Mouse (Mus musculus) 3T3-L1 (cell line): ENCODE measurements around the gene Defb25.
"Not testable (repeated sequence)": the region's sequence is repeated elsewhere in the genome, so short reads cannot be mapped to it uniquely, and the experiment has no call there.

Experiments
- DNase-seq: peaks from one replicate; pipeline ENCODE4 v3.0.0-alpha.2; 2015; ENCODE audit warnings: low read depth, low spot score

Defb25 gene

DNA sequence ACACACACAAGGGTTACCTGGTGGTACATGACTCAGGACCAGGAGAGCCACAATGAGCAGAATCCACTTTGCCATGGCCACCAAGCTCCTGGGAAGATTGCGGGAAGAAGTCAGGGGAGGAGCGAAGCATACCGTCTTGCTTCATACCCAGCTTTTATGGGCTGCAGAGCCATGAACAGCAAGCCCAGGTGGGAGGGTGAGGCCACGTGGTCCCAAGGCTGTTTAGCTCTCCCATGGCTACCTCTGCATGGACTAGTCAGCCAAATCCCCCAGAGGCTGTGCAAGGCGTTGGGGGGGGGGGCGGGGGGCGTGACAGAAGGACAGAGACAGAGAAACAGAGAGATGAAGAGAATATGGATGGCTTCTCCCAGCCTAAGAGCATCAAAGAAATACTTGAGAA is at the start of gene Defb25:
Gene Defb25, minus strand, starts transcription at position 101 of the 400 bp plus-strand sequence.
- no peak for DNase-seq

DNA sequence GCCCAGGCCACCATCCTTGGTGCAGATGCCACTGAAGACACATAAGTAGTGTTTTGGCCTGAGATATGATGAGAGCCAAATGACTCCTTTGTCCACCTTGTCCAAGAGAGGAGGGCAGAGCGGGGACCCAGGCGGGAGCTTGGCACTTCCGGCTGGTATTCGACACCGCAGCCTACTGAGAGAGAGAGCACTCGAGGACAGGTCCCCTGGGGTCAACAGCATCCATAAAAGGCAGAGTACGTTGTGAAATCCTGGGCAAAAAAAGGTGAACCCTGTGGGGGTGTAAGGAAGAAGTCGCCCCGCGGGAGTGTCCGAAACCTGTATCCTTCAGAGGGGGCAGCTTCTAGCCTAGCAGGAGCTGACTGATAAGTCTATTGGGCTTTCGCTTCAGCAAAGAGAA is 49.3 kb upstream of the Defb25 start:
- no peak for DNase-seq

DNA sequence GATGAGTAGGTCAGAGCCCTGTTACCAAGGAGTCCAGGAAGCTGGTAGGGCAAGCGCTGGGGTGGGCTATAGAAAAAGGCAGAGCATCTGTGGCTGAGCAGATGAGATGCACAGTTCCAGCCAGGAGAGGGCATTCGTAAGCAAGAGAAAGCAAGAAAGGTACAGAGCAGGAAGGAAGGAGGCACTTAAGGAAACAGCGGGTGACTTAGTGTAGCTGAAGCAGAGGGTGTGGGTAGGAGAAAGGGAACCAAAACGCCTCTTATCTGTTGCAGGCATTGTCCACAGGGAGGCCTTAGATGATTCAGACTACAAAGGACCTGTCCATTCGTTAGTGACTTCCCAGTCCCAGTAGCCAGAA is 48.8 kb upstream of the Defb25 start:
- DNase-seq = peak; percentile 80

DNA sequence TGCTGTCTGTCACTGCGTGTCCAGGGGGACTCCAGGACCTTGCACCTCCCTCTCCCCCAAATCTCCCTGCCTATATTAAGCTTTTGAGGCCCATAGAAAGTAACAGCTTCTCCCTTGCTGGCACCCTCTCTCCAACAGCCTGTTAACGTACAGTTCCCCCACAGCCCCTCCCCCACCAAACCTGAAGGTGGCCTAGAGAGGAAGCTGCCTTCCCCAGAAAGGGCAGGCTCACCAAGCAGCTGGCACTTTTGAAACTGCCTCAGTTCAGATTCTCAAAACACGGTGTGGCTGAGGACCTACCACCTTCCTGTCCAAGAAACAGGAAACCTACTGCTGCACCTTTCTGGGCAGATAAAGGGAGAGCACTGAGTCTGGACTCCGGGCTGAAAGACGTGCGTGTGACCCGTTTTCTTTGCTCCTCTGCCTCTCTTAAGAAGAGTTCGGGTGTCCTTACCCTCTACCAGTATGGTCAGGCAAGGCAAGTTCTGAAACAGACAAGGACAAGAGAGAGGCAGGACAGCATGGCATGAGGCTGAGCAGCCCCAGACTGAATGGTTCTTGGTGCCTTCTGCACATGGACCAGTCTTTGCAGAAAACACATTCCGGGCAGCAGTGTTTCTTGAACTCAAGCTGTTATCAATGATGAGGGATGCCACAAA is 48.3 kb upstream of the Defb25 start:
- peak; percentile 42 for DNase-seq

DNA sequence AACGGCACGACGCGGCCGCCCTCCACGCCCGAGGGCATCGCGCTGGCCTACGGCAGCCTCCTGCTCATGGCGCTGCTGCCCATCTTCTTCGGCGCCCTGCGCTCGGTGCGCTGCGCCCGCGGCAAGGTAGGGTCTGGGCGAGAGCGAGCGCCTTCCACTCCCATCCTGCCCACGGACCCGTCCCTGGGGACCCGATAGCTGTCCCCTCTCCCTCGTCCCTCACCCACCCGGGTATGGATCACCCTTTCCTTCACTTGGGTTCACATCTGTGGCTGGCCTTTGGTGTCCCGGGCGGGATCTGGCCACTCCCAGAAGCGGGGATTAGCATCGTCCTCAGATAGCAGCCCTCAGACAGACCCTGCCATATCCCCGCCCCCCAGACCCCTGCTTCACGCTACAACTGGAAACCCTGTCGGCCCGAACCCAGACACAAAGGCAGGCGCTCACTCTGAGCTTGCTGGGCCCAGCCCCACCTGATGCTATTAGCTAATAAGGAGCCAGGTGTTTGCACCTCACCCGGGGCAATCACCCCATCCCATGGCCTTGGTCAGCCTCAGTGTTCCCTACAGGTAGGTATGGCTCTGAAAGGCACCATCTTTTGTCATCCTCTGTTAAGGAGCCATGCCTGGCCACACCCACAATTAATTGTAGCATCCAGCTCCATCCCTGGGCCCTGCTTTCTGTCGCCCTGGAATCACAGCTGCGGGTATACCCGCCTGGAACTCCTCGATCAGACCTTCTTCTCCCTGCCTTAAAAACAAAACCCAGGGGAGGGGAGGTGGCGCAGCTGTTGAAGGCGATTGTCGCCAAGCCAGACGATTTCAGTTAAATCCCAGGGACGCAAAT is 47.0 kb upstream of the Defb25 start:
- peak; percentile 71 for DNase-seq

DNA sequence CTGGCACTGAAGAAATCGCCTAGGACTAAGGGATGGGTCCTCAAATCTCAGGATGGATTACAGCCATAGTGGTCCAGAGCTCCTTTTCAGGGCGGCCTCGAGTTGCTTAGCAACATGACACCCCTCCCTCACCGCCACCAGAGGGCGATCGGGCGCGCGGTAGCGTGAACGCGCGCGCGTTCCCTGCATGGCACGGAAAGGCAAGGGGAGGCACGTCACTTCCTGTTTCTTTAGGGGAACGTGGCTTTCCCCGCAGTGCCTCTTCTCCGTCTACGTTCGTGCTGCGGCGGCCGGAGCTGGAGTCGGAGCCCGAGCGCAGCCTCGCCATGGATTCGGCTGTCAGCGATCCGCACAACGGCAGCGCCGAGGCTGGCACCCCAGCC is 46.4 kb upstream of the Defb25 start, which contains the start of gene H13:
Gene H13, plus strand, starts transcription at position 206 of the 383 bp plus-strand sequence.
- DNase-seq = peak; percentile 94

DNA sequence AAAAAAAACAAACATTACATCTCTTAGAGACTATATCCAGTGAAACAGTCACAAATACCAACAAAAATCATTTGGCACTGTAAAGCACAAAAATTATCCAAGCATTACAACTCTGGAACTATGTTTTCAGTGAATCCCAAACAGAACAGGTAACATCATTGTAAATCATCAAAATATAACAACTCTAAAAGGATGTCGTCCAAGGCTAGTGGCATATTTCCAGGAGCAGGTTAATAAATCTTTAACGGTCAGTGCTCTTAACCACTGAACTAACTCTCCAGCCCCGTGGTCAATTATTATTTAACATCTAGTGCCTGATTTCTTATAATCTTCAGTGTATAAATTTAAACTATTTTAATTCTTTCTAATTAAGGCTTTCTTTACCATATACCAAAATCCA is 43.3 kb upstream of the Defb25 start:
- not testable (repeated sequence) for DNase-seq

DNA sequence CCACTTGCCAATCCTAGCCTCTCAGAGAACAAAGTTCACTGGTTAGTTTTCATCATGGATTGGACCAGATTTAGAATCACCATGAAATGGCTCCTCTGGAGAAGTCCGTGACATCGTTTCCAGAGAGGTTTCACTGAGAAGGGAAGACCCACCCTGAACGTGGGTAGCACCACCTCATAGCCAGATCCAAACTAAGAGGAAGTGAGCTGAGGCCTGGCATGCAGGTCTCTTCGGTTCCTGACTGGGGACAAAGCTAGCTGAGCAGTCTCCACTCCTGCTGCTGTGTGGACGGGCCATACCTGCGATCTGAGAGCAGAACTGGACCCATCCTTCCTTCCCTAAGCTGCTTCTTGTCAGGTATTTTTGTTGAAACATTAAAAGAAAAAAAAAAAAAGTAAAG is 38.3 kb upstream of the Defb25 start:
- DNase-seq = no peak

DNA sequence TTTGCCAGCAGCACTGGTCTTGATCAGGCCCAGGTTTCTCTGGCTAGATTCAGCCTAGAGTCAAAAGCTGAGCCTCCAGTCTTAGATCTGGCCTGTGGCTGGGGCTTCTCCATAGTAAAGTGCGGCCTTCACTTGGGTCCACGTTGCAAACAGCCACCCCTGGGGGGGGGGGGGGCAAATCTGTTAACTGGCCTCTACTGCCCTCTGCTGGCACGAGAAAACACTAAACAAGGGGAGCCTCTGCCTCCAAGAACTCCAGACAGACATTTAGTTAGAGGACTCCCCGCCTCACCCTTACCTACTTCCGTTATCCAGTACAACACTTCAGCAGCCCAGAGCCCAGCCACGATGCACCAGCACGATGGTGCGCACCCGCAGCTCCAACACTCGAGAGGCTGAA is 34.5 kb upstream of the Defb25 start:
- DNase-seq = peak; percentile 57

DNA sequence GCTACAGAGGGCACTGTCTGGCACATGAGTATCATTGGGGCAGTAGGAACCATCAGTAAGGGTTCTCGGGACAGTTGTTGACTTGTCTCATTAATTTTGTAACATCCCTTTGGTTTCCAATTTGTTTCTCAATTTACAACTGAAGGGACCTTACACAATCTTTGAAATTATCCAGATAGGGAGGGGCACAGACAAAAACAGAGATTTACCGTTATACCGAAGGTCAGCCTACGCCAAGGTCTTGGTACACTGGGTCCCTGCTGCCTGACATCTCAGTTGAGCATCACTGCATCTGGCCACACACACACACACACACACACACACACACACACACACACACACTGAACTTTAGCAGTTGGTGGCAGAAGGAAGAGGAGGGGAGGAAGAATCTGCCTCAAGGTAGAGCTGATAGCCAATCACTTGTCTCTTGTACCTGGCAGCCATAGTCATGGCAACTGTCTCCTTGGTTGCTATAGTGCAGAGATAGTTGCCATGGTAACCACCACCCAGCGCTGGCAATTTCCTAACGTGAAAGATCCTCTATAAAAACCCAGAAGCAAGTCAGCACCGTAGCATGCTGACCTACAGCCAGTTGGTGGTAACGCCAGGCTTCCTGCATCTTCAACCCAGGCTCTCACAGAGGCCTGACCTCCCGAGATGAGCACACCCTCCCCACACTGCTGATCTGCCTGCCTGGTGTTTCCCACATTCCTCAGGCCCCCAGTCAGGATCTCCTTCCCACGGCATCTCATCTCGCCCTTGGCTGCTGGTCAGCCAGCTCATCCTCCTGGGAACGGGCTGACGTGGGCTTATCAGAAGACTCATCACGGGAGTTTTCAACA is 31.2 kb upstream of the Defb25 start:
- peak; percentile 97 for DNase-seq

DNA sequence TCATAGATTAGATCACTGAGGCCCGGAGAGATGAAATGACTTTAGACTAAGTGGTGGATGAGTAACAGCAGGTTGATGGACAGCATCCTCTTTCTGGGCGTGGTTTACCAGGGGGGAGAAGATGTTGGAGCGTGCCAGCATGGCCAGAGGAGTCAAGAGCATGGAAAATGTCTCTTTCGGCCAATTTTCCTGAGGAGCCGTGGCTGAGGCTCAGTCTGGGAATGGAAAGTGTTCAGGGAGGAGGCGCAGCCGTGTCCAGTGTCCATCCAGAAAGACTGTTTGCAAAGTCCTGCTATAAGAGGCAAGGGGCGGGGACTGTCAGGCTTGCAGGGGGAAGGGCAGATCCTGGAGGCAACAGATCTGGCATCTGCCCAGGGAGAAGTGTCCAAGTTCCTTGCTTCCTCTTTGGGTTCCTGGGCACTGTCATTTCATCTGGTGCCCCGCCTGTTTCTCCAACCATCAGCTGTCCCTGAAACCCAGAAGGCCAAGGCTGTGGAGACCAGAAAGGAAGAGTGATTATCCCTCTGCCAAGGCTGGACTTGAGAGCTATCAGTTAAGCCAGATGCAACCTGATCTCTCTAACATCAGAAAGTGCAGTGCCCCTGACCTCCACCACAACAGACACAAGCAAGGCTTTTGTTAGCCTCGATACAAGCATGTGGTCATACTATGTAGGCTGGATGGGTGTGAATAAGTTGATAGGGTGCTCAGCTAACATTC is 30.2 kb upstream of the Defb25 start:
- DNase-seq = peak; percentile 96

DNA sequence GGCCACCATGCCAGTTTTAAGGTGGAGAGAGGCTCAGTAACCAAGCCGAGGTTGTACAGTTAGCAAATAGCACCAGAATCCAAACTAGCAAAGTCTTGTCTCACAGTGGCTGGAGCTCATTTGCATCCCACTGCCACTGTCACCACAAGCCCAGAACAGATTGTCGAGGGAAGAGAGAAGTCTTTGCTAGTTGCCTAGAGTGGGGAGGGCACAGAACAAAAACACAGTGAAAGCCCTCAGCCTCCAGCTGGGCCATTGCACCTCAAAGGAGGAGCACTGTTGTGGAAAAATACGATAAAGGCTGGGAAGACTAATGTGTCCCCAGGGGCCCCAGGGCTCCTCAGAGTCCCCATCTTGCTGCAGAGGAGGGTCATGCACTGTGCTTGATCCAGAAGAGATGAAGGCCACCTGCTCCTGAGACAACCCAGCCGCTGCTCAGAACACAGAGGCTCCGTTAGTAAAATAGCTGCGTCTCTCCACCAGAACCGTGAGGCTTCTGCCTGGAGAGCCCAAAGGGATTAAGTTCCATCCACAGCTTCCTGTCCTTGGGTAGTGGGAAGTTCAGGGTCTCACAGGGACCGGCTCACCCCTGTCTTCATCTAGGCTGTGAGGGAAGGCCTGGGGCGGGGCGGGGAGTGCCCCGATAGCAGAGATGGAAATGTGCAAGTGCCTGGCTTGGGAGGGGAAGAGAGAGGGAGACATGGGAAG is 16.7 kb upstream of the Defb25 start:
- no peak for DNase-seq

DNA sequence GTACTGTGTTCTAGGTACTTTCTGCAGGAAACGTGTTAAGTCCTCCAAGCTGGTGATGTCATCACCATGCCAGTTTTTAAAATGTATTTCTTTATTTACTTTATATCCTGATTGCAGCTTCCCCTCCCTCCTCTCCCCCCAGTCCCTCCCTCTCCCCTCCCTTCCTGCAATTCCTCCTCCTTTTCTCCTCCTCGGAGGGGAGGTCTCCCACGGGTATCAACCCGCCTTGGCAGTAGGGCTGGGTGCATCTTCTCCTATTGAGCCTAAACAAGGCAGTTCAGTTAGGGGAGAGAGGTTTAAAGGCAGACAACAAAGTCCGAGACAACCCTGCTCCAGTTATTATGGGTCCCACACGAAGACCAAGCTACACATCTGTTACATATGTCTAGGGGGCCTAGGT is 16.0 kb upstream of the Defb25 start:
- no peak for DNase-seq

DNA sequence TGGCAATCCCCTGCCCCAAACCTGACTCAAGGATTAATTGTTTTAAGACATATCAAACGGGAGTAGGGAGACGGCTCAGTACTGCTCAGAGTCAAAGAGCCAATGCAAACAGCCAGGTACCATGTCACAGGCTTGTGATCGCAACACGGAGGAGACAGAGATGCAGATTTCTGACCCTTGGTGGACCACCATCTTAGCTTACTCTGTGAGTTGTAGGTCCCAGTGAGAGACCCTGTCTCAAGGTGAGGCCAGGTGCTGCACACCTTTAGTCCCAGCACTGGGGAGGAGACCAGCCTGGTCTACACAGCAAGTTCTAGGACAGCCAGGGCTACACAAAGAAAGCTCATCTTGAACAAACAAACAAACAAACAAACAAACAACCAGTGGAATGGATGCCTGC is 14.5 kb upstream of the Defb25 start:
- DNase-seq = no peak

DNA sequence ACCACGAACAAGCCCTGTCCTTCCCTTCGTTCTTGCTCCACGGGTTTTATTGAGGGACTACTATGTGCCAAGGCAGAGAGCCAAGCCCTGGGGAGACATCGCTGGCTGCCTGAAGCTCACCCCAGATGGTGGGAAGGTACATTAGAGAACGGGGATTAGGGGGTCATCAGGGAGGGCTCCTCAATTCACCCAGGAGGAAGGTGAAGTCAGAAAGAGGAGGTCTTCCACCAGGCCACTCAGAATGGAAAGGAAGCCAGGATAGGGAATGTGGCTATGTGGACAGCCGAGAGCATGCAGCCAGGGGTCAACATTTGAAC is 14.1 kb upstream of the Defb25 start:
- no peak for DNase-seq

DNA sequence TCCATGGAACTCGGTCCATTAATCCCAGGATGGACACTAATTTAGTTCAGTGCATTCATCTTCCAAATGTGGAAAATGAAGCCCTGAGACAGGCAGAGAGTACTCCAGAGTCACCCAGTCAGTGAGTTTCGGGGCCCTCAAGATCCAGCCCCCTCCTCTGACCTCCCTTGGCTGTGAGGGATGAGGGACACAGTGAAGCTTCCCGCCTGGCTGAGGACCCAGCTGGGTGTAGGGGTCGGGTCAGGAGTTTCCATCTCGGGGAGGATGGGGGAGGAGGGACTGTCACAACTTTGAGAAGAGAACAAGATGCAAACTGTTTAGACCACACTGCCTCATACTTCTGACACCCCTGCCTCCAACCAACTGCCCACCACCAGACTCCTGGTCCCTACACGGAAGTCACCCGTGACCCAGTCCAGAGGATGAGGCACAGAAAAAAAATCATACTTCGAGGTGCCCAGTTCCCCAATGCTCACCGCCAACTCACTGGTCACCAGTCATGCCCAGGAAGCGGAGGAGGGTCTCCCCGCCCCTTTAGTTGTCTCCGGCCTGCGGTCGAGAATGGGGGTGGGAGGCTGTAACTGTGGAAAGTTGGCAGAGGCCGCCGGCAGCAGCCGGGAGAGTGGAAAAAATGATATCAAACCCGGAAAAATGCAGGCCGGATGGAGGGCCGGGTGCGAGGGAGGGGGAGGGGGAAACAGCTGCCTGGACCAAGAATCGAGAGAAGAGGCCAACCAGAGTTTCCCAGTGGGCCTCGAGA is 13.6 kb upstream of the Defb25 start:
- peak; percentile 69 for DNase-seq

DNA sequence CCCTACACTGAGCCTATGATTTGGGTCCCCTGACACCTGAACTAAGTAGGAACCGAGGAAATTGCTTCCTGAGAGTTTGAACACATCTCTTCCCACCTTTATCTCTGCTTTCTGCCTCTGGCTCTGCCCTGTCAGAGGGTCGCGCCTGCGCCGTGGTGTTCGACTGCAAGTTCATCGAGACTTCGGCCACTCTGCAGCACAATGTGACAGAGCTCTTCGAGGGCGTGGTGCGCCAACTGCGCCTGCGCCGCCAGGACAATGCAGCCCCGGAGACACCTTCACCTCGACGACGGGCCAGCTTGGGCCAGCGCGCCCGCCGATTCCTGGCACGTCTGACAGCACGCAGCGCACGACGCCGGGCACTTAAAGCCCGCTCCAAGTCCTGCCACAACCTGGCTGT is 11.5 kb upstream of the Defb25 start:
- no peak for DNase-seq

DNA sequence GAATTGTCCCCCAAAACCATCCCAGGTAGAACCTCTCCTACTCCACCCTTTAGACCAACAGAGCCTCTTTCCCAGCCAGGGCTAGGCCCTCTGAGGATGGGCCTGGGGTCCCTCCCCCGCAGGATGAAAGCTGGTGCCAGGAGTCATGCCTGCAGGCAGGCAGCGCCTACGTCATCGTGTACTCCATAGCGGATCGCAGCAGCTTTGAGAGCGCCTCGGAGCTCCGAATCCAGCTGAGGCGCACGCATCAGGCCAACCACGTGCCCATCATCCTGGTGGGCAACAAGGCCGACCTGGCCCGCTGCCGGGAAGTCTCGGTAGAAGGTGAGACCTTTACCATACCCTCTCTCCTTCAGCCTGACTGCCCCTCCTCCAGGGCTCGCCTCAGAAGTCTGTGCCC is 10.5 kb upstream of the Defb25 start:
- no peak for DNase-seq

DNA sequence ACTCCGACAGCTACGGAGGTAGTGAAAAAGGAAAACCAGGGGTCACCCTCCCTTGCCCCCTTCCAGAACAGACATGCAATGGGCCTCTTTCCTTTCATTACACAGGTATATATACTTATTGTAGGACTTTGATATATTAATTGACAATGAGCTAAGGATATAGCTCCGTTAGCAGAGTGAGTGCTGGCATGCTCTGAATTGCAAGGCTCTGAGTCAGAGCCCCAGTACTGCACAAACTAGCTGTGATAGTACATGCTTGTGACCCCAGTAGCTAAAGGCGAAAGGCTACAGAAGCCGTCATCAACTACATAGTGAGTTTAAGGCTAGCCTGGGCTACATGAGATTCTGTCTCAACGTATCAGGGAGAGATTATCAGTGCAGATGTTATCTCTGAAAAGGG is 7.1 kb upstream of the Defb25 start:
- peak; percentile 64 for DNase-seq

DNA sequence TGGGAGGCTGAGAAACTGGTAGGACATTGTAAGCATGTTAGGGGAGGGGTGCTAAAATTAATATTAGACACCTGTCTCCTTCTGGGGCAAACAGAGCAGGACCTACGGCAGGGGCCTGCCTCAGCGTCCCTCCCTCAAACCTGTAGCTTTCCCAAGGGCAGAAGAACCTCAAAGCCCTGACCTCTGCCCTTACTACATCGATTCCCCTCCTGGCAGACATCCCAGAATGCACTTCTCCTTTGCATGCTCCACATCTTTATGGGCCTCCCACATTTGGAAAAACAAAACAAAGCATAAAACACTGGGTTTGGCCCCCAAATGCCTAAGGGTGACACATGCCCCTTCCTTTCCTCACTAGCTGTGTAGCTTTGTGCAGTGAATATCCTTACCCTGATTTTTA is 6.4 kb upstream of the Defb25 start:
- peak; percentile 31 for DNase-seq
